In the genomic region with DNA sequence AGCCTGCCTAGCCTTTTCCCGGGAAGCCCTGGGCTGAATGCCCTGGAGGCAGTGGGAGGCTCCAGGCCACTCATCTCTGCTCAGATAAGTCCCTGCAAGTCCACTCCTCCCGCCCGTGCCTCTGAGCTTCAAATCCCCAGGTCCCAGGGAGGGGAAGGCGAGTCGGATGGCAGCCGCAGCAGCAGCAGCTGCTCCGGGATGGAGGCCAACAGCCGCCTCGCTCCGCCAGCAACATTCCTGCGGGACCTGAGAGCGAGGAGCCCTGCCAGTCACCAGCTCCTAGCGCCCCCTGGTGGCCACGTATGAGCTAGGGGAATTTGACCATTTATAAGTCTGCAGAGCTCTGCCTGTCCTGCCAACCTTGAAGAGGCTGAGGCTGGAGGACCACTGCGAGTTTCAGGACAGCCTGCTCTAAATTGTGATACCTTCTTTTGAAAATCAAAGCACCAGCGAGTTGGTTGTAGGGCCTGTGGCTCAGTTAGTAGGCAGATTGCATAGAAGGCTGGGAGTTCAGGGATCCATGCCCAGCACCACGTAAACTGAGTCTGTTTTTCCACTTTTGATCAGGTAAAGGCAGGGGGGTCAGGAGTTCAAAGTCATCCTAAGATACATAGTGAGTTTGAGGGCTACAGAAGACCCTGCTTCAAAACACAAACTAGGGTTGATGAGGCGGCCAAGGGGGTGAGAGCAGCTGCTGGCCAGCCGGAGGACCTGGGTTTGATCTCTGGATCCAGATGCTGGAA, we compare ENCODE assay signal across 8 mouse cellular contexts. TPM values are rescaled to one million over a fixed set of nuclear protein-coding genes. Genes with fewer than 3 reads are reported as not detected.
DNase-seq lines count a peak whose midpoint lies in the region; ATAC-seq and TF ChIP-seq lines count a peak whose summit lies in the region.

No protein-coding gene starts in this region.

- peak; percentile 95 for ATAC-seq in forebrain, postnatal 0 days
- peak; percentile 96 for ATAC-seq in lung, embryonic 16.5 days (ENCODE audit: low read depth)

- H3K27ac ChIP-seq in cerebellum, adult 2 months (ENCODE audit: insufficient read depth, low read length) = no peak overlapping the region
- H3K27ac ChIP-seq in forebrain, postnatal 0 days (ENCODE audit: low read depth, low read length) = no peak overlapping the region
- H3K27ac ChIP-seq in layer of hippocampus, adult 2 months = no peak overlapping the region
- H3K27ac ChIP-seq in lung, embryonic 16.5 days (ENCODE audit: low read length) = no peak overlapping the region

- no peak for TF ChIP-seq POLR2A in cerebellum, adult 2 months (IDR thresholded peaks at IDR 0.05; ENCODE audit: borderline replicate concordance, insufficient read depth, low read length)

- peak overlapping the region; percentile 9 for H3K4me3 ChIP-seq in cerebellum, adult 2 months (replicated peaks; ENCODE audit: insufficient read depth, low read depth, low read length)
- H3K4me3 ChIP-seq in forebrain, postnatal 0 days (ENCODE audit: low read depth, low read length) = no peak overlapping the region
- H3K4me3 ChIP-seq in layer of hippocampus, adult 2 months = no peak overlapping the region
- no peak overlapping the region for H3K4me3 ChIP-seq in lung, embryonic 16.5 days (ENCODE audit: low read length)

- H3K27me3 ChIP-seq in cerebellum, adult 2 months (ENCODE audit: control insufficient read depth, insufficient read depth, low read length) = no peaks in the 10 kb centered on the region
- no peaks in the 10 kb centered on the region for H3K27me3 ChIP-seq in forebrain, postnatal 0 days (ENCODE audit: insufficient read depth, low read length)
- no peaks in the 10 kb centered on the region for H3K27me3 ChIP-seq in lung, embryonic 16.5 days (ENCODE audit: control insufficient read depth, insufficient read depth, low read depth, low read length)

- 14% methylated on average over 19 of the region's 19 CpGs for whole genome bisulfite sequencing in cerebellum, adult 2 months
- WGBS in forebrain, postnatal 0 days = 16% methylated on average over 19 of the region's 19 CpGs
- WGBS in lung, embryonic 16.5 days = 16% methylated on average over 18 of the region's 19 CpGs

- peak; percentile 47 for DNase-seq in MEL-GATA-1-ER (ENCODE audit: extremely low read depth, low read depth)
- peak; percentile 87 to 90 for DNase-seq in cerebellum, adult 2 months
- peak; percentile 94 for DNase-seq in forebrain, postnatal 0 days
- peak; percentile 97 to 98 for DNase-seq in heart, postnatal 36 days
- peak; percentile 93 to 96 for DNase-seq in layer of hippocampus, adult 2 months (ENCODE audit: low spot score in 2 of 2)
- peak; percentile 97 for DNase-seq in ovary, postnatal 14 days (ENCODE audit: low spot score)
- peak; percentile 23 to 78 for DNase-seq in thymus, postnatal 10 days (ENCODE audit: low spot score in 2 of 2)

- no peaks in the 10 kb centered on the region for H3K36me3 ChIP-seq in forebrain, postnatal 0 days (ENCODE audit: insufficient read depth)
- H3K36me3 ChIP-seq in lung, embryonic 16.5 days (ENCODE audit: control insufficient read depth, insufficient read depth, low read length) = no peaks in the 10 kb centered on the region

- no peaks in the 10 kb centered on the region for H3K4me1 ChIP-seq in cerebellum, adult 2 months (ENCODE audit: control insufficient read depth, insufficient read depth, low read length)
- no peaks in the 10 kb centered on the region for H3K4me1 ChIP-seq in forebrain, postnatal 0 days (ENCODE audit: insufficient read depth)
- peaks cover 2% of the 10 kb centered on the region; the same call in 1 of the 2 replicates for H3K4me1 ChIP-seq in lung, embryonic 16.5 days (replicated peaks; ENCODE audit: control insufficient read depth, insufficient read depth, low read length)

- peak; percentile 83 for TF ChIP-seq CTCF in cerebellum, adult 2 months (IDR thresholded peaks at IDR 0.05; ENCODE audit: borderline replicate concordance, insufficient read depth, low read depth, low read length)
- TF ChIP-seq CTCF in forebrain, postnatal 0 days (IDR thresholded peaks at IDR 0.05; ENCODE audit: low read depth) = peak; percentile 98
- TF ChIP-seq CTCF in layer of hippocampus, adult 2 months (conservative IDR thresholded peaks at IDR 0.05) = peak; percentile 97

- intact Hi-C loops in heart, postnatal 36 days (cut with DNase I) = loop anchor here (1.0 kb wide), 1 partner anchor 91 kb away; no protein-coding TSS in a partner anchor

- H3K9me3 ChIP-seq in forebrain, postnatal 0 days (ENCODE audit: low read length) = no peaks in the 10 kb centered on the region
- H3K9me3 ChIP-seq in lung, embryonic 16.5 days (ENCODE audit: control insufficient read depth, low read length) = no peaks in the 10 kb centered on the region

- peak overlapping the region; percentile 32 for H3K4me2 ChIP-seq in forebrain, postnatal 0 days (ENCODE audit: low read depth)
- no peak overlapping the region for H3K4me2 ChIP-seq in lung, embryonic 16.5 days (ENCODE audit: low read depth, low read length)

- H3K9ac ChIP-seq in forebrain, postnatal 0 days = no peak overlapping the region
- no peak overlapping the region for H3K9ac ChIP-seq in lung, embryonic 16.5 days (ENCODE audit: low read length)

RNA-seq across cellular contexts. Expression of a gene that starts 12.8 kb away (rescaled TPM):
- not detected in 2 replicates for polyA plus RNA-seq in cerebellum, adult 2 months (2012; rRNA removed)
- not detected in 2 replicates for total RNA-seq in forebrain, postnatal 0 days (2014; rRNA removed)
- polyA plus RNA-seq in forebrain, postnatal 0 days (2015; fragmentation: Nextera tagmentation; extraction: Ambion mirVana) = not detected in 2 replicates
- not detected for total RNA-seq in heart, postnatal 36 days (2021)
- not detected for total RNA-seq in layer of hippocampus, adult 2 months (2021)
- polyA plus RNA-seq in lung, embryonic 16.5 days (2015; fragmentation: Nextera tagmentation; extraction: Ambion mirVana) = not detected in 2 replicates

RNA-seq across cellular contexts. Expression of a gene that starts 16.2 kb away (rescaled TPM):
- 3.0 and 3.5 TPM in 2 replicates for polyA plus RNA-seq in cerebellum, adult 2 months (2012; rRNA removed)
- 1.2 and 3.7 TPM in 2 replicates for total RNA-seq in forebrain, postnatal 0 days (2014; rRNA removed)
- 0.40 TPM in 2 replicates for polyA plus RNA-seq in forebrain, postnatal 0 days (2015; fragmentation: Nextera tagmentation; extraction: Ambion mirVana)
- total RNA-seq in heart, postnatal 36 days (2021) = 10 to 100 TPM; 17.2 to 22.0 TPM
- 1 to 10 TPM; 1.6 to 1.8 TPM for total RNA-seq in layer of hippocampus, adult 2 months (2021)
- 1.2 and 1.8 TPM in 2 replicates for polyA plus RNA-seq in lung, embryonic 16.5 days (2015; fragmentation: Nextera tagmentation; extraction: Ambion mirVana)

RNA-seq across cellular contexts. Expression of a gene that starts 37.4 kb away (rescaled TPM):
- 169 and 171 TPM in 2 replicates for polyA plus RNA-seq in cerebellum, adult 2 months (2012; rRNA removed)
- 18.0 and 22.1 TPM in 2 replicates for total RNA-seq in forebrain, postnatal 0 days (2014; rRNA removed)
- 5.0 and 19.6 TPM in 2 replicates for polyA plus RNA-seq in forebrain, postnatal 0 days (2015; fragmentation: Nextera tagmentation; extraction: Ambion mirVana)
- total RNA-seq in heart, postnatal 36 days (2021) = 1 to 10 TPM; 4.2 to 4.6 TPM
- total RNA-seq in layer of hippocampus, adult 2 months (2021) = 10 to 100 TPM; 77.6 to 85.9 TPM
- polyA plus RNA-seq in lung, embryonic 16.5 days (2015; fragmentation: Nextera tagmentation; extraction: Ambion mirVana) = 18.8 and 22.4 TPM in 2 replicates

RNA-seq across cellular contexts. Expression of a gene that starts 48.5 kb away (rescaled TPM):
- 11.1 and 12.4 TPM in 2 replicates for polyA plus RNA-seq in cerebellum, adult 2 months (2012; rRNA removed)
- 8.6 and 13.8 TPM in 2 replicates for total RNA-seq in forebrain, postnatal 0 days (2014; rRNA removed)
- 16.4 and 20.6 TPM in 2 replicates for polyA plus RNA-seq in forebrain, postnatal 0 days (2015; fragmentation: Nextera tagmentation; extraction: Ambion mirVana)
- total RNA-seq in heart, postnatal 36 days (2021) = 1 to 10 TPM; 3.9 to 4.0 TPM
- 10 to 100 TPM in 1 of 2 experiments, 1 to 10 TPM in 1; 8.9 to 10.3 TPM for total RNA-seq in layer of hippocampus, adult 2 months (2021)
- 2.7 and 3.1 TPM in 2 replicates for polyA plus RNA-seq in lung, embryonic 16.5 days (2015; fragmentation: Nextera tagmentation; extraction: Ambion mirVana)

RNA-seq across cellular contexts. Expression of a gene that starts 56.9 kb away (rescaled TPM):
- polyA plus RNA-seq in cerebellum, adult 2 months (2012; rRNA removed) = 45.3 and 50.2 TPM in 2 replicates
- total RNA-seq in forebrain, postnatal 0 days (2014; rRNA removed) = 55.5 and 72.4 TPM in 2 replicates
- polyA plus RNA-seq in forebrain, postnatal 0 days (2015; fragmentation: Nextera tagmentation; extraction: Ambion mirVana) = 40.7 and 43.1 TPM in 2 replicates
- total RNA-seq in heart, postnatal 36 days (2021) = 1 to 10 TPM; 5.8 to 8.7 TPM
- 10 to 100 TPM; 27.5 to 27.6 TPM for total RNA-seq in layer of hippocampus, adult 2 months (2021)
- 57.3 and 64.1 TPM in 2 replicates for polyA plus RNA-seq in lung, embryonic 16.5 days (2015; fragmentation: Nextera tagmentation; extraction: Ambion mirVana)

Comparison
In these comparisons a context has a peak if more than half of its experiments do, and no peak if none do; other contexts are left out.
1. DNase-seq: peak in every context shown above with its lines; median percentile 98 in heart, postnatal 36 days; 97 in ovary, postnatal 14 days; 94 in layer of hippocampus, adult 2 months; 94 in forebrain, postnatal 0 days; 88 in cerebellum, adult 2 months; 50 in thymus, postnatal 10 days; 47 in MEL-GATA-1-ER.